Mouse (Mus musculus): ENCODE measurements around the gene Slc2a13. TPM values are rescaled to one million over a fixed set of nuclear protein-coding genes. Genes with fewer than 3 reads are reported as not detected.

The Slc2a13 gene
- total RNA-seq, 1 experiment from 2014 or later = not detected

DNA sequence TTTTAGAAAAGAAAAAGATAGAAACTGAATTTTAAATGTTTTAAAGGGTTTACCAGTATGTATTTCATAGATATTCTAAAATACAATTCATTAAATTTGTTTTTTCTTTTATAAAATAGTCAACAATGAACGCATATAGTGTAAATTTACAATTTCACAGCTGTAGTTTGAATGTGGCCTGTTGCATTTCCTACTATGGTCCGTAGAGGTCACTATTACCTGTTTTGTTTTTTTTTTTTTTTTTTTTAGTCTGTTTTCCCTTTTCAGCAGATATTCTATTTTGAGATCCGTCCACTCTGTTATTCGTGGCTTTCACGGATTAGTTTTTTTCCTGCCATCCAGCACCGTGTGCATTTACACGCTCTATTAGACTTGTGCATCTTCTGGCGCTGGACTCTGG, 320.1 kb downstream of the Slc2a13 start:
- ATAC-seq (replicated peaks in 1 of 2; ENCODE audit: insufficient read depth in 1 of 2, low FRiP score in 2 of 2, low TSS enrichment in 1 of 2, low read depth in 1 of 2, poor library complexity in 2 of 2, severe bottlenecking in 2 of 2) = peak in 1 of 2 experiments; percentile 51; a peak in 2 of 4 replicates

DNA sequence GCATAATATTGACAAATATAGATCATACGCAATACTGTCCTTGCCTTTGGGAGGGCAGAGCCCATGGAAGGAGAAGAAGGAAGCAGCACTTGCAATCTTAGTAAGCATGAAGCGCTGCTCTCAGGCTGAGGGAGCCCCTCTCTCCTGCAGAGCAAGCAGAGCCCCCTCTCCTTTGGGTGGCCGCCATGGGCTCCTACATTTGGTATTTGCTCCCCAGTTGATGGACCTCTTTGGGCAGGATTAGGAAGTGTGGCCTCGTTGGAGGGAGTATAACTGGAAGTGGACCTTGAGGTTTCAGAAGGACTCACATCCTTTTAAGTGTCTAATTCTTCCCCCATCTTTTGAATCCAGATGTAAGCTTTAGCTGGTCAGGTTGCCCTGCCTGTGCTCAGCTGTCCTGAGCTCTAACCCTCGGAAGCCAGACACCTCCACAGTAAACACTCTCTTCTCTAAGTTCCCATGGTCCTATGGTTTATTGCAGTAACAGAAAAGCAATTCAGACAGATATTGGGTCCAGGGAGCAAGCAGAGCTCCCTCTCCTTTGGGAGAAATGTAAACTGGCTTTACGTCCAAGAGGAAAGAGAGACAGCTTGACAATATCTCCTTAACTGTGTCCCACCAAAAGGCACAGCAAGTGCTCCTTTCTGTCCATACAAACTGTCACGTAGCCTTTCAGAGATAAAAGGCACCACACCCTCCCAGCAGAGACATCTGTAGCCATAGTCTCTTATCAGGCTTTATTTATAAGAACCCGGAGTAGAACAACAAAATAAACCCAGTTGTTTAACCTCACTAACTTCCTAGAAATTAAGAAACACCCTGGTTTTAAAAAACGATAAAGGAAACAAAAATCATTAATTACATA, 321.3 kb downstream of the Slc2a13 start:
- no peak for ATAC-seq (replicated peaks in 1 of 2; ENCODE audit: insufficient read depth in 1 of 2, low FRiP score in 2 of 2, low TSS enrichment in 1 of 2, low read depth in 1 of 2, poor library complexity in 2 of 2, severe bottlenecking in 2 of 2)

DNA sequence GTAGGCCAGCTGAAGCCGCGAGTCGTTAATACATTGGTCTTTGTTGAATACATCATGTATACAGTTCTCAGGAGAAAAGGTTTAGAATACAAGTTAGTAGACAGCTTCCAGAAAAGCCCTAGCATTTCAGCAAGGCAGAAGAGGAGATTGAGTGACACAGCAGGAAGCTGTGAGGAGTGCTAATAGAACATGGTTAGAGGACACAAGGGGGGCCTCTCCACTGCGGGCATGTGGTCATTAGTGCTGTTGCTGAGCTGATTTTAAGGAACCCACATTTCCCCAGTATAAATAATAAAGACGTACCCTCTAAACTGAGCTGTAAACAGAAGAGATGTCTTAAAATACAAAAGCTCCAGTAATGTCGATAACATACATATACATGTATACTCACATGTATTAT, 322.2 kb downstream of the Slc2a13 start:
- ATAC-seq (replicated peaks in 1 of 2; ENCODE audit: insufficient read depth in 1 of 2, low FRiP score in 2 of 2, low TSS enrichment in 1 of 2, low read depth in 1 of 2, poor library complexity in 2 of 2, severe bottlenecking in 2 of 2) = peak; percentile 40; a peak in 2 of 4 replicates

DNA sequence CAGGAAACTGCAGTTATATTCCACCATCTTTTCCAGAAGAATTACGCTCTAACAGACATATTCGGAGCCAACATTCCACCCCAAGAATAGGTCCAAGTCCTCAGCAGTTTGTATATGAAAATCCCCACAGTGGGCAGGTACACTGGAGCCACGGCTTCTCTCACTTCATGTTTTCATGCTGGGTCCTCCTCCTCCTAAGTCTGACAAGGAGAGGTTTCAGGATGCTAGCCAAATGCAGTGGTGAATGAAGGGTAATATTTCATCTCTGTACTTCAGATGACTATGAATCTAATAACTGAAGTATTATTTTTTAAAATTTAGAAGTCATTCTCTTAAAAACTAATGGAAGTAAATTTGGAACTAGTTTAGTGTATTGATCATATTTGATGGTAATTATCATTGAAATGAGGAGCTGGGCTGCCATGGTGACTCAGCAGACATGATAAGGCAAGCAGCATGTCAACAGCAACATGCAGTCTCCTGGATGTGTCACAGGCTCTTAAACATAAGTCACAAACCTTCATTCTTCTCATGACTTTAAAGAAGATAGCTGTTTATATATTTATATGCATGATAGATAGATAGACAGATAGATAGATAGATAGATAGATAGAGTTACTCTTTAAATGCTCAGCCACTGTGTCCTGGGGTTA, 332.3 kb downstream of the Slc2a13 start:
- ATAC-seq (replicated peaks in 1 of 2; ENCODE audit: insufficient read depth in 1 of 2, low FRiP score in 2 of 2, low TSS enrichment in 1 of 2, low read depth in 1 of 2, poor library complexity in 2 of 2, severe bottlenecking in 2 of 2) = no peak

DNA sequence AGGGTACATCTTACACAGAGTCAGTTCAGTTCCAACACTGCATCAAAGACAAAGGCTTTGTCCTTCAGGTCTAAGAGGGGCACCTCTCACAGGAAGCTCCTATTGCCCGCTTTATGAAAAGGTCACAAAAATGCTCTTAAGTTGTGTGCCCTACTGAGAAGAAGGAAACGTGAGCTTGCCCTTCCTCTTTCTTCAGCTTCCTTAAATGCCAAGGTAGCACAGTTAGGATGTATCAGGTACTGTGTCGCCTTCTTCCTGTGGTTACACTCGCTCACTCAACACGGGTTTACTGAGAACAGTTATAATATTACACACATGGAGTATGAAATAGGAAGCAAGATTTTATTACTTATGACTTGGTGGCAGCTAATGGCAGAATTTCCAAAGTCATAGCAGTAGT, 335.8 kb downstream of the Slc2a13 start:
- ATAC-seq (replicated peaks in 1 of 2; ENCODE audit: insufficient read depth in 1 of 2, low FRiP score in 2 of 2, low TSS enrichment in 1 of 2, low read depth in 1 of 2, poor library complexity in 2 of 2, severe bottlenecking in 2 of 2) = peak; percentile 52 to 84

Other genes with a start within 250 kb of the Slc2a13 start
- 13.3 and 26.9 TPM in 2 replicates for gene Lrrk2, start 99.9 kb upstream of the Slc2a13 start, total RNA-seq (2017)

All from hematopoietic stem cell, adult 5-6 weeks (primary cell).